Mouse (Mus musculus) neural tube, embryonic 14.5 days (tissue): ENCODE measurements around the gene Slc12a4. TPM values are rescaled to one million over a fixed set of nuclear protein-coding genes. Genes with fewer than 3 reads are reported as not detected.
"Not testable (repeated sequence)": the region's sequence is repeated elsewhere in the genome, so short reads cannot be mapped to it uniquely, and the experiment has no call there.

Experiments
- ATAC-seq: fragments of 200-750 bp; cut with Nextera tagmentation; 2 replicates; pipeline ENCODE4 v1.8.0; 2017; ENCODE audit warnings: low read depth, mild to moderate bottlenecking, moderate TSS enrichment, moderate library complexity
- H3K27ac ChIP-seq: fragments of 300-500 bp; sonication (generic); 2 replicates; pipeline ENCODE4 v1.5.1; 2014; ENCODE audit warnings: low read depth, mild to moderate bottlenecking, control low read depth, low read length, moderate library complexity, mixed read lengths
- H3K27me3 ChIP-seq: fragments of 300-500 bp; sonication (generic); 2 replicates; pipeline ENCODE4 v1.6.1; 2014; ENCODE audit warnings: low read length; ENCODE audit not compliant: control insufficient read depth, insufficient read depth
- H3K36me3 ChIP-seq: fragments of 300-500 bp; sonication (generic); 2 replicates; pipeline ENCODE4 v1.6.1; 2014; ENCODE audit warnings: low read length, mixed read lengths; ENCODE audit not compliant: control insufficient read depth, insufficient read depth
- H3K4me1 ChIP-seq: fragments of 300-500 bp; sonication (generic); 2 replicates; pipeline ENCODE4 v1.6.1; 2014; ENCODE audit warnings: low read length; ENCODE audit not compliant: control insufficient read depth, insufficient read depth
- H3K4me2 ChIP-seq: fragments of 300-500 bp; sonication (generic); 2 replicates; pipeline ENCODE4 v1.6.1; 2014; ENCODE audit warnings: mild to moderate bottlenecking, low read depth, low read length, control low read depth
- H3K4me3 ChIP-seq: fragments of 300-500 bp; sonication (generic); 2 replicates; pipeline ENCODE4 v1.5.1; 2014; ENCODE audit warnings: low read depth, low read length, control low read depth, mixed read lengths
- H3K9ac ChIP-seq: fragments of 300-500 bp; sonication (generic); replicated peaks from 2 replicates; pipeline ENCODE4 v1.6.1; 2014; ENCODE audit warnings: low read depth, mild to moderate bottlenecking, control low read depth, low read length, mixed read lengths
- H3K9me3 ChIP-seq: fragments of 300-500 bp; sonication (generic); 2 replicates; pipeline ENCODE4 v1.6.1; 2016; ENCODE audit warnings: low read length; ENCODE audit not compliant: control insufficient read depth
- WGBS: fragments of 180-500 bp; shearing (Covaris S2); extraction: QIAGEN DNeasy Blood & Tissue Kit; methylation state at CpG from one replicate; pipeline ENCODE4 v1.1.7; 2014; 5-methylcytosine and 5-hydroxymethylcytosine counted together
- polyA plus RNA-seq: library from polyadenylated mRNA; unstranded; fragments of >200 nt; fragmentation: Nextera tagmentation; extraction: Ambion mirVana; gene quantifications from 2 replicates; pipeline ENCODE4 v1.2.1, GENCODE M21; 2014

Slc12a4 gene
- polyA plus RNA-seq = 4.8 and 8.2 TPM in 2 replicates

DNA sequence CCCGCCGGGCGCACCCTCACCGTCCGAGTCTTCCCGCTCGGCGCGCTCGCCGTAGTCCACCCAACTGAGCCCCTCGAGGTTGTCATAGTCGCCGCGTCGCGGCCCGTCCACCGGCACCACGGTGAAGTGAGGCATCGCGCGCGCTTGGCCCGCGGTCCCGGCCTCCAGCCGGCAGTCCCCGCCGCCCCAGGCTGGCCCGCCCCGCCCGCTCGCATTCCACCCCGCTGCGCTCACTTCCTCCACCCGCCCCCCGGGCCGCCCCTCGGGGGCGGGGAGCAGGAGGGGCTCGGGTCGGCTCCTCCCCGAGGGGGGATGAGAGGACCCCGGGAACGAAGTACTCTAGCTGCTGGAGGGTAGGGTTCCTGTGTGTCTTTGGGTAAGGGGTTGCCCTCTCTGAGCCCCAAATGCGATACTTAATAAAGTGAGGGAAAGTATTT, at the start of gene Slc12a4:
TSS of gene Slc12a4 (minus strand) at position 193 of the 437 bp plus-strand sequence.
- whole genome bisulfite sequencing = 0% methylated on average over 39 of the region's 47 CpGs
- H3K4me3 ChIP-seq = peak within 1 kb of the TSS; percentile 41
- H3K27me3 ChIP-seq = peaks cover 12% of the 10 kb centered on the region
- 0 out of 2 replicates have a peak, but pooled peaks cover 2% of the 10 kb centered on the region for H3K4me1 ChIP-seq
- peak within 1 kb of the TSS; percentile 48 for H3K4me2 ChIP-seq
- H3K9ac ChIP-seq = peak within 1 kb of the TSS; percentile 44
- peak; percentile 75 for ATAC-seq
- no peaks in the 10 kb centered on the region for H3K9me3 ChIP-seq
- no peaks in the 10 kb centered on the region for H3K36me3 ChIP-seq
- no peak within 1 kb of the TSS for H3K27ac ChIP-seq

DNA sequence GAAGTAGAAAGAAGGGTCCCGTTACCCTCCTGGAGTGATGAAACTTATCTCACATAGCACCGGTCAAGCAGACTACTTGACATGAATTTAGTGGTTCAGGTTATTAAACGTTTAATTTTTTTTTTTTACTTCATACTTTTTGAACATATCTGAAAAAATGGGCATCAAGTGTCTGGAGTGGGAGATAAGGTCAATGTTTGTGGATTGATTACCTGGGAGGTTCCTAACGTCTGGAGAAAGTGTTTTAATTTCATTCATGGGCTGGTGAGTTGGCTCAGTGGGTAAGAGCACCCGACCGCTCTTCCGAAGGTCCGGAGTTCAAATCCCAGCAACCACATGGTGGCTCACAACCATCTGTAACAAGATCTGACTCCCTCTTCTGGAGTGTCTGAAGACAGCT, 46.3 kb upstream of the Slc12a4 start:
- 86% methylated on average over 8 of the region's 8 CpGs for WGBS
- not testable (repeated sequence) for H3K9me3 ChIP-seq, H3K27ac ChIP-seq

DNA sequence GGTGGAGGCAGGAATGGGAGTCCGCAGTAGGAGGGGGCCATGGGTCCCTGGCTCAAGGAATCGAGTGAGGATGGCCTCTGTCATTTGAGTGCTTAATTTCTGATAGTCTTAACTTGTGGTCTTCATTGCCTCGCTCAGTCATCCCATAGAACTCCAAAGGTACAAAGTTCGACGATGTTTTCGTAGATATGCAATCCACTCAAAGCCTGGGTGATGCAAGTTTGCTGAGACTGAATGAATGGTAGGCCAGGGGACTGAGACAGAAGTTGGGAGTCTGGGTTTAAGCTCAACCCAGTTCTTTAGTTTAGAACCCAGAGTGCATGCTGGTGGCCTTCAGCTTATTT, 45.7 kb upstream of the Slc12a4 start, which contains the start of gene Ddx28:
TSS of gene Ddx28 (minus strand) at position 240 of the 344 bp plus-strand sequence.
- Histone ChIP-seq H3K9me3 (no peaks in the 10 kb centered on the region), H3K4me2 (peak within 1 kb of the TSS; percentile 76), H3K9ac (peak within 1 kb of the TSS; percentile 88), H3K27ac (peak within 1 kb of the TSS; percentile 72), H3K36me3 (0 out of 2 replicates have a peak, but pooled peaks cover 3% of the 10 kb centered on the region), H3K4me3 (peak within 1 kb of the TSS; percentile 89), H3K27me3 (no peaks in the 10 kb centered on the region), H3K4me1 (peaks cover 12% of the 10 kb centered on the region)
- 2% methylated on average over 6 of the region's 6 CpGs for WGBS
- ATAC-seq = peak; percentile 16; the same call in 1 of the 2 replicates

More for the DNA sequence above, 46.3 kb upstream of the Slc12a4 start:
- not testable (repeated sequence) for ATAC-seq, H3K9ac ChIP-seq, H3K36me3 ChIP-seq, H3K27me3 ChIP-seq
- Histone ChIP-seq H3K4me3 (peak overlapping the region; percentile 89; the same call in 1 of the 2 replicates), H3K4me2 (peak overlapping the region; percentile 76), H3K4me1 (peaks cover 12% of the 10 kb centered on the region)

DNA sequence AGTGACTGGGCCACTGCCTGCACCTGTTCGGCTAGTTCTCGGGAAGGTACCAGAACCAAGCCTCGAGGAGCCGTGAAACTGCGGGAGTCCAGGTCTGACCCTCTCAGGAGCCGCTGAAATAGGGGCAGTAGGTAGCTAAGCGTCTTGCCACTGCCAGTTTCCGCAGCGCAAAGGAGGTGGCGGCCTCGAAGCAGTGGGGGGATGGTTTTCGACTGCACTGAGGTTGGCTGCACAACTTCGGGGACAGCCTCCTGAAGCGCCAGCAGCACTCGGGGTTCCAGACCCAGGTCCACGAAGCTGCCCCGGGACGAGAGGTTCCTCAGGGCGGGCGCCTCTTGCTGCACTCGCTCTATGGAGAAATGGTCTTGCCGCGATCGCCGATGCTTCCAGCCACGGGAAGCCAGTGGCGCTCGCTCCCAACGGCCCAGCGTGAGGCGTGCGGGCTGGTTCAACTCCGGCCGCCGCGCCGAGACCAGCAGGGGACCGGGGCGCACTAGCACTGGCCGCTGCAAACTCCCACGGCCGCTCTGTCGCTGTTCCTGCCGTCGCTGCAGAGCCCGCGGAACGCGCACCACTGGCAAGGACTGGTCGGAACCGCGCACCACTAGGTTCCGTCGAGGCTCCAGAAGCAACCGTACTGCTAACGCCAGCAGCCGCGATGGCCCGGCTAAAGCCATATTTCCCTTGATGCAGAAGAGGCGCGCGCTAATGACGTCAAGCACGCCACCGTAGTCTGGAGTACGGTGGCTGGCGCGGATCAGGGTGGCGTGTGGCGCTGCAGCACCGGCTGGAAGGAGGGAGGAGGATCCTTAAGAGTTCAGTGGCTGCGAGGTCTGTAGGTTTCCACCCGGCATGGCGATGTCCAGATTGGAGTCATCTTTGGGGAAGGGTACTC, 45.1 kb upstream of the Slc12a4 start:
- under 1% methylated on average over 70 of the region's 74 CpGs for WGBS
- Histone ChIP-seq H3K36me3 (0 out of 2 replicates have a peak, but pooled peaks cover 3% of the 10 kb centered on the region), H3K9me3 (no peaks in the 10 kb centered on the region), H3K4me2 (peak overlapping the region; percentile 76), H3K9ac (peak overlapping the region; percentile 88), H3K4me3 (peak overlapping the region; percentile 89), H3K27me3 (no peaks in the 10 kb centered on the region), H3K27ac (peak overlapping the region; percentile 72), H3K4me1 (peaks cover 12% of the 10 kb centered on the region)
- peak; percentile 97 for ATAC-seq

DNA sequence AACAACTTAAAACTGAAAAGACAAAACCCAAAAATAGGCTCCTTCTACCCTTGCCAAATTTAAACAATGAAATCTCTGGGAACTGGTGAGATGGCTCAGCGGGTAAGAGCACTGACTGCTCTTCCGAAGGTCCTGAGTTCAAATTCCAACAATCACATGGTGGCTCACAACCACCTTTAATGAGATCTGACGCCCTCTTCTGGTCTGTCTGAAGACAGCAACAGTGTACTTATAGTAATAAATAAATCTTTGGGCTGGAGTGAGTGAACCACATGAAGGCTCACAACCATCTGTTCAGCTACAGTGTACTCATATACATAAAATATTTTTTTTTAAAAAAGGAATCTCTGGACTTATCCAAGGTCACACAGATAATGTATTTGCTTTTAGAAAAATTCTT, 42.0 kb upstream of the Slc12a4 start:
- not testable (repeated sequence) for H3K27ac ChIP-seq, H3K9ac ChIP-seq, H3K27me3 ChIP-seq, H3K4me2 ChIP-seq, ATAC-seq, H3K36me3 ChIP-seq, H3K9me3 ChIP-seq, H3K4me3 ChIP-seq
- peaks cover 12% of the 10 kb centered on the region for H3K4me1 ChIP-seq
- 70% methylated on average over 3 of the region's 3 CpGs for WGBS

DNA sequence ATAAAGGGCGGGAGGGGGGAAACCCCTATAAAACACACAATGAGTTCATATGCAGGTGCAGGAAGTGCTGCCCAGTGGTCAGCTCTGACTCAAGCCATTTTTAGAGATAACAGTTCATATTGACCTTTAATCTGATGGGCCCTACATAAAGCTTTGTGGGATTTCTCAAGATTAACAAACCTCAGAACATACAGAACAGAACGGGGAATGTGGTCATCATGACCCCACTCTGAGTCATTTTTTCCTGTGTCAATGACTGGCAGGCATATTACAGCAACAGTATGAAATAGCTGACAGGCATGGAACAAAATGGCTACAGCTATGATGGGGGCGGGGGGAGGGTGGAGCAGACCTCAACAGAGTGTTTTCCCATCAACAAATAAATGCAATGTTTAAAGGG, 41.2 kb upstream of the Slc12a4 start:
- Histone ChIP-seq H3K9me3 (no peaks in the 10 kb centered on the region), H3K27me3 (no peaks in the 10 kb centered on the region), H3K27ac (no peak overlapping the region), H3K36me3 (no peaks in the 10 kb centered on the region), H3K4me2 (no peak overlapping the region), H3K4me3 (no peak overlapping the region), H3K4me1 (peaks cover 12% of the 10 kb centered on the region), H3K9ac (no peak overlapping the region)
- ATAC-seq = no peak
- WGBS = 78% methylated on average over 3 of the region's 3 CpGs

DNA sequence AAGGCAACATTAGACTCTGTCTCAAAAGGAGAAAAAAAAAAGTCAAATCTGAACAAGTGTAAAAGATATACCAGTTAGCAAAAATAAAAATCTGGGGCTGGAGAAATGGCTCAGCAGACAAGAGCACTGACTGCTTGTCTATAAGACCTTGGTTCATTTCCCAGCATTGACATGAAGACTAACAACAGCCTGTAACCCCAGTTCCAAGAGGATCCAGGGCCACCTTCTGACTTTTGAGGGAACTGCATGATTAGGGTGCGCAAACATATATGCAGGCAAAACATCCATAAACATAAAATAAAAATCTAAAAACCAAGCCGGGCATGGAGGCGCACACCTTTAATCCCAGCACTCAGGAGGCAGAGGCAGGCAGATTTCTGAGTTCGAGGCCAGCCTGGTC, 40.5 kb upstream of the Slc12a4 start:
- Histone ChIP-seq H3K27me3 (no peaks in the 10 kb centered on the region), H3K4me3 (no peak overlapping the region), H3K4me2 (no peak overlapping the region), H3K36me3 (no peaks in the 10 kb centered on the region), H3K27ac (no peak overlapping the region), H3K9ac (no peak overlapping the region), H3K4me1 (peaks cover 9% of the 10 kb centered on the region), H3K9me3 (no peaks in the 10 kb centered on the region)
- ATAC-seq = no peak
- WGBS = 88% methylated on average over 4 of the region's 4 CpGs

DNA sequence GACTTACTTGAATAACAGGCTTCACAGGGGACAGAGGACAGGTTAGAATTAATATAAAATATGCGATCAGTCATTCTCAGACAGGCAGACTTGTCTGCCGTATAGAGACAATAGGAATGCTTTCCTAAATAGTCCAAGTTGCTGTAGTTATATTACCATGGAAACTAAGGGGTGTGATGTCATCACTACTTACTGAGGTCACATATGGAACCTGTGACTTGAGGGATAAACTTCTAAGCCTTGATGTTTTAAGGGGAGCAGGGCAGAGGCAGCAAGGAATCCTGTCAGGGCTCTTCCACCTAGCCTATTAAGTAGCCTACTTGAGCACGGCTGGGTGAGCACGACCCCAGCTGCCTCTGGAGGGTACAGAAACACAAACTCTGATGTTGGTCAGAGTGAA, 40.0 kb upstream of the Slc12a4 start, which contains the start of gene Dpep2nb:
TSS of gene Dpep2nb (minus strand) at position 101 of the 400 bp plus-strand sequence.
- 86% methylated on average over 4 of the region's 4 CpGs for WGBS
- no peak within 1 kb of the TSS for H3K9ac ChIP-seq
- no peak within 1 kb of the TSS for H3K4me2 ChIP-seq
- no peak within 1 kb of the TSS for H3K27ac ChIP-seq
- H3K27me3 ChIP-seq = no peaks in the 10 kb centered on the region
- no peaks in the 10 kb centered on the region for H3K9me3 ChIP-seq
- H3K4me1 ChIP-seq = peaks cover 9% of the 10 kb centered on the region
- no peak for ATAC-seq
- H3K36me3 ChIP-seq = no peaks in the 10 kb centered on the region
- no peak within 1 kb of the TSS for H3K4me3 ChIP-seq
